Mouse (Mus musculus): Measurements from ENCODE around the gene Olfr550.

- TF ChIP-seq CTCF (IDR thresholded peaks at IDR 0.05; ENCODE audit: low read depth) (no peak), EP300 (IDR thresholded peaks at IDR 0.05; ENCODE audit: low read depth) (no peak)
Measured at GRCm38 (mm10) chr7:102541251-102541650, 30.0 kb upstream of the Olfr550 start.

All from heart, postnatal 0 days (tissue).